Mouse (Mus musculus): ENCODE measurements around the gene Arhgef19.

Gene Arhgef19

GRCm38 (mm10) chr4:141284486-141284885, 45.2 kb downstream of the Arhgef19 start:
- no peak for DNase-seq (ENCODE audit: low spot score in 2 of 2)

- no peak for DNase-seq (ENCODE audit: low spot score in 2 of 2)
Observed at GRCm38 (mm10) chr4:141285128-141285527, 45.8 kb downstream of the Arhgef19 start.

- no peak for DNase-seq (ENCODE audit: low spot score in 2 of 2)
Observed at GRCm38 (mm10) chr4:141286860-141287517, 47.7 kb downstream of the Arhgef19 start.

GRCm38 (mm10) chr4:141287518-141288004, 48.3 kb downstream of the Arhgef19 start:
- no peak for DNase-seq (ENCODE audit: low spot score in 2 of 2)

GRCm38 (mm10) chr4:141288152-141288551, 48.9 kb downstream of the Arhgef19 start:
- DNase-seq (ENCODE audit: low spot score in 2 of 2) = no peak

- DNase-seq (ENCODE audit: low spot score in 2 of 2) = no peak
Observed at GRCm38 (mm10) chr4:141291571-141292375, 52.5 kb downstream of the Arhgef19 start.

- no peak for DNase-seq (ENCODE audit: low spot score in 2 of 2)
Observed at GRCm38 (mm10) chr4:141295774-141296186, 56.5 kb downstream of the Arhgef19 start.

GRCm38 (mm10) chr4:141297934-141298333, 58.6 kb downstream of the Arhgef19 start:
- no peak for DNase-seq (ENCODE audit: low spot score in 2 of 2)

- DNase-seq (ENCODE audit: low spot score in 2 of 2) = no peak
Observed at GRCm38 (mm10) chr4:141299356-141299755, 60.1 kb downstream of the Arhgef19 start.

GRCm38 (mm10) chr4:141300196-141300595, 60.9 kb downstream of the Arhgef19 start:
- DNase-seq (ENCODE audit: low spot score in 2 of 2) = no peak

- peak; percentile 49 to 59 for DNase-seq (ENCODE audit: low spot score in 2 of 2)
Observed at GRCm38 (mm10) chr4:141301116-141301553, 61.8 kb downstream of the Arhgef19 start, which contains the start of gene Epha2. Gene Epha2, plus strand, starts transcription at chr4:141301240.

GRCm38 (mm10) chr4:141301591-141302427, 62.5 kb downstream of the Arhgef19 start:
- DNase-seq (ENCODE audit: low spot score in 2 of 2) = no peak

- no peak for DNase-seq (ENCODE audit: low spot score in 2 of 2)
Observed at GRCm38 (mm10) chr4:141302428-141303401, 63.4 kb downstream of the Arhgef19 start.

- no peak for DNase-seq (ENCODE audit: low spot score in 2 of 2)
Observed at GRCm38 (mm10) chr4:141303402-141304222, 64.3 kb downstream of the Arhgef19 start.

GRCm38 (mm10) chr4:141304223-141304611, 64.9 kb downstream of the Arhgef19 start:
- peak in 1 of 2 experiments; percentile 10 for DNase-seq (ENCODE audit: low spot score in 2 of 2)

GRCm38 (mm10) chr4:141306057-141306456, 66.8 kb downstream of the Arhgef19 start:
- no peak for DNase-seq (ENCODE audit: low spot score in 2 of 2)
